Mouse (Mus musculus): Measurements from ENCODE around the gene Gm6588. TPM values are rescaled to one million over a fixed set of nuclear protein-coding genes. Genes with fewer than 3 reads are reported as not detected.

Gm6588 gene
- polyA plus RNA-seq, 1 experiment = not detected

DNA sequence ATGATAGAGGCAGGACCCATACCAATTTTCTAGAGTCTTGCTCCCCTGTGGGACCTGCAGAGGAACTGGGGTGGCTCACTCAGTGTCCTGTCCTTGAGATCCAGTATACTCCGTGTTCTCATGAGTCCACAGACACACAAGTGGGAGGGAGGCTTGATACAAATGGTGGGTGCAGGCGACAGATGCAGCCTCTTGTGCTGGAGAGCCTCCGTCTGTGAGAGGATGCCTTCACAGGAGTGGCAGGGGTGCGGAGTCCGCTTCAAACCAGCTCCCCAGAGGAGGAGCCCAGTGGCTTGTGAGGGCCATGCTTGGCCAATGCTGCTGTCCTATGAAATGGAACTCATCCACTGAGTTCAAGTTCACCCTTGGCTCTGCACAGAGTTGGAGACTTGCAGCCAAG, 17.2 kb upstream of the Gm6588 start:
- Histone ChIP-seq H3K4me1 (ENCODE audit: control insufficient read depth, insufficient read depth, low read length) (no peaks in the 10 kb centered on the region), H3K36me3 (ENCODE audit: control insufficient read depth, insufficient read depth, low read length) (no peaks in the 10 kb centered on the region), H3K4me3 (ENCODE audit: insufficient read depth, low read depth, low read length) (no peak overlapping the region), H3K27me3 (replicated peaks; ENCODE audit: control insufficient read depth, insufficient read depth, low read length) (no peaks in the 10 kb centered on the region), H3K27ac (ENCODE audit: insufficient read depth, low read depth, low read length) (no peak overlapping the region)
- DNase-seq = no peak
- 89% methylated on average over 5 of the region's 5 CpGs for WGBS
- no peak for TF ChIP-seq CTCF (conservative IDR thresholded peaks at IDR 0.05; ENCODE audit: insufficient read depth, insufficient read length, low read depth, low read length)
- TF ChIP-seq POLR2A (IDR thresholded peaks at IDR 0.05; ENCODE audit: low read depth, low read length) = no peak

DNA sequence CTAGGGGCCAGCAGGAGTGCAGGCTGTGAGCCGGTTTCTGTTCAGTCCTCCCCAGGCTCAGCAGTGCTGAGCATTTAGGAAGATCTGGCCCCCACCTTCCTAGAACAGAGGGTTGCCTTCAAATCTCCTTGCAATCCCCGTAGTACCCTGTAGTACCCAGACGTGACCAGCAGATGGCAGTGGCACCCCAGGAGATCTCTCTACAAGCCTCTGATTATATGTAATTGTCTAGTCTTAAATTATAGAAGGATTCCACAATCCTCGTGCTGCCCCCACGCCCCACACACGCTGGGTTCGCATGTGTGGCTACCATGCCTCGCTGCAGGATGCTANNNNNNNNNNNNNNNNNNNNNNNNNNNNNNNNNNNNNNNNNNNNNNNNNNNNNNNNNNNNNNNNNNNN, 16.2 kb upstream of the Gm6588 start:
- Histone ChIP-seq H3K4me3 (ENCODE audit: insufficient read depth, low read depth, low read length) (no peak overlapping the region), H3K27me3 (replicated peaks; ENCODE audit: control insufficient read depth, insufficient read depth, low read length) (no peaks in the 10 kb centered on the region), H3K36me3 (ENCODE audit: control insufficient read depth, insufficient read depth, low read length) (no peaks in the 10 kb centered on the region), H3K4me1 (ENCODE audit: control insufficient read depth, insufficient read depth, low read length) (no peaks in the 10 kb centered on the region), H3K27ac (ENCODE audit: insufficient read depth, low read depth, low read length) (no peak overlapping the region)
- WGBS = under 1% methylated on average over 8 of the region's 8 CpGs
- peak; percentile 64 for DNase-seq
- no peak for TF ChIP-seq POLR2A (IDR thresholded peaks at IDR 0.05; ENCODE audit: low read depth, low read length)
- TF ChIP-seq CTCF (conservative IDR thresholded peaks at IDR 0.05; ENCODE audit: insufficient read depth, insufficient read length, low read depth, low read length) = peak; percentile 86

DNA sequence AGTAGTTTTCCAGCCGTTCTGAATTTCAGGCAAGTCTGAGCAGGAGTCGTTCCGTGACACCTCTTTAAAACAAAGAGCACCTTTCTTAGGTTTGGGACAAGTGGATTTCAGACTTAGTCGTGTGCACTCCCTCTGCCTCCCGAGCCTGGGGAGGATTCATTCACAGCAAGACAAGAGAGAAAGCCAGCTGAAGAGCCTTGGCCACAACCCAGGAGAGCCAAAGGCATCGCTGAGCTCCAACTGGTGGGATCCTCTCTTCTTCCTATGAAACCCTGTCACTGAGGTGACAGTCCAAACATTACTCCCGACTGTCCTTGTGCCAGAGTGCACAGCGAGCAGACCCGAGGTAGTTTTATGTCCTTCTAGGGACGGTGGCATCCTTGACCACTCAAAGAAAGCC, 10.7 kb upstream of the Gm6588 start:
- 20% methylated on average over 10 of the region's 10 CpGs for WGBS
- Histone ChIP-seq H3K4me3 (ENCODE audit: insufficient read depth, low read depth, low read length) (no peak overlapping the region), H3K4me1 (ENCODE audit: control insufficient read depth, insufficient read depth, low read length) (no peaks in the 10 kb centered on the region), H3K27ac (ENCODE audit: insufficient read depth, low read depth, low read length) (no peak overlapping the region), H3K27me3 (replicated peaks; ENCODE audit: control insufficient read depth, insufficient read depth, low read length) (no peaks in the 10 kb centered on the region), H3K36me3 (ENCODE audit: control insufficient read depth, insufficient read depth, low read length) (no peaks in the 10 kb centered on the region)
- no peak for DNase-seq
- TF ChIP-seq CTCF (conservative IDR thresholded peaks at IDR 0.05; ENCODE audit: insufficient read depth, insufficient read length, low read depth, low read length) = no peak
- TF ChIP-seq POLR2A (IDR thresholded peaks at IDR 0.05; ENCODE audit: low read depth, low read length) = no peak

DNA sequence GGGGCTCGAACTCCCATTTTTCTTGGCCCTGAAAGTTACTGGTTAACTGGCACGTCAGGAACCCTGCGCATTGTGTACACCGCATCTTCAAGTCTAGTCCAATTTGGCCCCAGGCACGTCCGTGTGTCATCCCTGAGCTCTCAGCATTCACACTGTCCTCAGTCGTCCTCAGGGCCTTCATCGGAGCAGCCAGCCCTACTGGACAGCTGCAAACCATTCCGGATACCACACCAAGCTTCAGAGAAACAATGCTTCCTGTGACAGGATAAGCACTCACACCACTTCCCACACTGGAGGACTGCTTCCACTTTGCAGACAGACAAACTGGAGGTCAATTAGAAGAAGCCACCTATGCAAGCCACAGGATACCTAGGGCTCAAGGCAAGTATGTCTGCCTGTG, 3.9 kb downstream of the Gm6588 start:
- DNase-seq = peak; percentile 15
- 58% methylated on average over 9 of the region's 9 CpGs for WGBS
- no peak overlapping the region for H3K4me3 ChIP-seq (ENCODE audit: insufficient read depth, low read depth, low read length)
- no peaks in the 10 kb centered on the region for H3K36me3 ChIP-seq (ENCODE audit: control insufficient read depth, insufficient read depth, low read length)
- H3K27ac ChIP-seq (ENCODE audit: insufficient read depth, low read depth, low read length) = no peak overlapping the region
- TF ChIP-seq POLR2A (IDR thresholded peaks at IDR 0.05; ENCODE audit: low read depth, low read length) = no peak
- TF ChIP-seq CTCF (conservative IDR thresholded peaks at IDR 0.05; ENCODE audit: insufficient read depth, insufficient read length, low read depth, low read length) = no peak
- no peaks in the 10 kb centered on the region for H3K27me3 ChIP-seq (replicated peaks; ENCODE audit: control insufficient read depth, insufficient read depth, low read length)
- H3K4me1 ChIP-seq (ENCODE audit: control insufficient read depth, insufficient read depth, low read length) = no peaks in the 10 kb centered on the region

DNA sequence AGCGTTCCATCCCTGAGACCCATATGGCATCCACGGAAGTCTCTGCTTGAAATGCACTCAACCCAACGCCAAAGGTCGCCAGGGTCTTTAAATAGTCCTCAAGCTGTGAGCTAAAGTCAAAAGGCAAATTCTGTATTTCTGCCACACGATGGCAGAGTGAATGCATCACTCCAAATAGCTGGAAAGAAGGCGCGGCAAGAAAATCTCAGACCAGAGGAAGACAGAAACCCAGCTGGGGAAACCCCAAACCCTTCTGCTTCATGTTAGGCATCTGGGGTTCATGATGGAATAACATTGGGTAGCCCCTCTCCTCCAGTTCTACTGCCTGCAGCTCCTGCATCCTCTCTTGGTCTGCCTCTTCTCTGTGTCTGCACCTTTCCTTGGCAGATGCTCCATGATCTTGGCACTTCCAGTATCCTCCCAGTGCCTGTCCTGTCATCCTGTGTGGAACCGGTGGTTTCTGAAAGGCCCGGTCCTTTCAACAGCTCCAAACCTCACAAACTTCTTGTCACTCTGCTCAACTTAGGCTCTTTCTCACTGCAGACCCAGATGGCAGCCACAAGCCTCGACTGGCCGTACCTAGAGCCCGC, 5.8 kb downstream of the Gm6588 start:
- WGBS = 62% methylated on average over 12 of the region's 12 CpGs
- no peaks in the 10 kb centered on the region for H3K36me3 ChIP-seq (ENCODE audit: control insufficient read depth, insufficient read depth, low read length)
- no peak for TF ChIP-seq POLR2A (IDR thresholded peaks at IDR 0.05; ENCODE audit: low read depth, low read length)
- no peak for TF ChIP-seq CTCF (conservative IDR thresholded peaks at IDR 0.05; ENCODE audit: insufficient read depth, insufficient read length, low read depth, low read length)

DNA sequence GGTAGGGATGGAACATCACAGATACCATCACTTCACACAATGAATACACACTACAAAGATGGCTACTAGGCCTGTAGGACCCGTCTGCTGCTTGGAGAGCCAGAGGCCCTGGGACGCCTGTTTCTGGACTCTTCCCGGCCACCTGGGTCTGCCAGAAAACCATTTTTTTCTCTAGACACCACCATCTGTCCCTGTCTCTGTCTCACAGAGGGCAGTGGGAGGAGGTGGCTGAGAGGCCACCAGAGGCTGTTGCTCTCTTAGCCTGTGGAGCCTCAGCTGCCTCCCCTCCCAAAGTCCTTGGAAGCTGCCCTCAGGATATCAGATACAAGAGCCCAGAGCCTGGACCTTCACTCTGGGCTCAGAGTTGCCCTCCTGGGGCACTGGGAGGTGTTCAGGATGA, 10.7 kb downstream of the Gm6588 start:
- no peak for TF ChIP-seq POLR2A (IDR thresholded peaks at IDR 0.05; ENCODE audit: low read depth, low read length)
- Histone ChIP-seq H3K27ac (ENCODE audit: insufficient read depth, low read depth, low read length) (no peak overlapping the region), H3K36me3 (ENCODE audit: control insufficient read depth, insufficient read depth, low read length) (no peaks in the 10 kb centered on the region), H3K4me1 (ENCODE audit: control insufficient read depth, insufficient read depth, low read length) (no peaks in the 10 kb centered on the region), H3K27me3 (replicated peaks; ENCODE audit: control insufficient read depth, insufficient read depth, low read length) (no peaks in the 10 kb centered on the region), H3K4me3 (ENCODE audit: insufficient read depth, low read depth, low read length) (no peak overlapping the region)
- DNase-seq = no peak
- 84% methylated on average over 3 of the region's 3 CpGs for WGBS

More for the DNA sequence above, 5.8 kb downstream of the Gm6588 start:
- Histone ChIP-seq H3K27ac (ENCODE audit: insufficient read depth, low read depth, low read length) (no peak overlapping the region), H3K4me1 (ENCODE audit: control insufficient read depth, insufficient read depth, low read length) (no peaks in the 10 kb centered on the region), H3K27me3 (replicated peaks; ENCODE audit: control insufficient read depth, insufficient read depth, low read length) (no peaks in the 10 kb centered on the region), H3K4me3 (ENCODE audit: insufficient read depth, low read depth, low read length) (no peak overlapping the region)
- no peak for DNase-seq

DNA sequence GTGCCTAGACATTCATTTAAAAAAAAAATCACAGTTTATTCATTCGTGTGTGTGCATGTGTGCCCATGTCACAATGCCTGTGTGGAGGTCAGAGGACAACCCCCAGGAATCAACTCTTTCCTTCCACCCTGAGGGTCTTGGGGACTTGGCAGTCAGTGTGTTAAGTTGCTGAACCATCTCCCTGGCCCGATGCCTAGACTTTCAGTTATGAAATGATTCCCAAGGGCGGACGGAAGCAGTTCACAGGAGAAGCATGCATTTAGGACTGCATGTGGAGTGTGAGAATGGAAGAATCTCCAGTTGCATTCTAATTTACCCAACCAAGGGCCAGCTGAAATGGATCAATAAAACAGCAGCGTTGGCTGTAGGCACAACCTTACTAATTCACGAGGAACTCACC, 17.1 kb downstream of the Gm6588 start:
- no peak overlapping the region for H3K27ac ChIP-seq (ENCODE audit: insufficient read depth, low read depth, low read length)
- no peaks in the 10 kb centered on the region for H3K4me1 ChIP-seq (ENCODE audit: control insufficient read depth, insufficient read depth, low read length)
- 39% methylated on average over 6 of the region's 6 CpGs for WGBS
- TF ChIP-seq CTCF (conservative IDR thresholded peaks at IDR 0.05; ENCODE audit: insufficient read depth, insufficient read length, low read depth, low read length) (no peak), POLR2A (IDR thresholded peaks at IDR 0.05; ENCODE audit: low read depth, low read length) (no peak)
- DNase-seq = no peak
- no peak overlapping the region for H3K4me3 ChIP-seq (ENCODE audit: insufficient read depth, low read depth, low read length)
- H3K36me3 ChIP-seq (ENCODE audit: control insufficient read depth, insufficient read depth, low read length) = no peaks in the 10 kb centered on the region
- H3K27me3 ChIP-seq (replicated peaks; ENCODE audit: control insufficient read depth, insufficient read depth, low read length) = no peaks in the 10 kb centered on the region
